Mouse (Mus musculus) lung, postnatal 36 days (tissue): ENCODE data around the gene Ak8.

Experiments
- DNase-seq: peaks from one replicate; pipeline ENCODE4 v3.0.0; 2022; ENCODE audit warnings: mixed read lengths

The Ak8 gene

DNA sequence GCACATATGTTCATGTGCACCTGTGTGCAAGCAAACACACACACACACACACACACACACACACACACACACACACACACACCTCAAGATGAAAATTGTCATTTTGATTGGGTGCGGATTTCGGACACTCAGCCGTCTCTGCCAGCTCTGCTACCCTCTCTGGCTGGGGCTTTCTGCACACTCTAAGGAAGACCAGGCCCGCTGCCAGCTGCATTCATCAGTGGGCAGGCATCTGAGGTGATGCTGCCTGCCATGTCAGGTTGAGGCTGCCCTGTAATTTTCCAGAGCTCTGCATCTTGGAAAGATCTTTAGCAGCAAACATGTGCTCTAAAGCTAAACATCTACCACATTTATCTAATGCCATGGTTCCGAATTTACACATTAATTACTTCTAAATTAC is 37.1 kb downstream of the Ak8 start:
- DNase-seq: no peak

DNA sequence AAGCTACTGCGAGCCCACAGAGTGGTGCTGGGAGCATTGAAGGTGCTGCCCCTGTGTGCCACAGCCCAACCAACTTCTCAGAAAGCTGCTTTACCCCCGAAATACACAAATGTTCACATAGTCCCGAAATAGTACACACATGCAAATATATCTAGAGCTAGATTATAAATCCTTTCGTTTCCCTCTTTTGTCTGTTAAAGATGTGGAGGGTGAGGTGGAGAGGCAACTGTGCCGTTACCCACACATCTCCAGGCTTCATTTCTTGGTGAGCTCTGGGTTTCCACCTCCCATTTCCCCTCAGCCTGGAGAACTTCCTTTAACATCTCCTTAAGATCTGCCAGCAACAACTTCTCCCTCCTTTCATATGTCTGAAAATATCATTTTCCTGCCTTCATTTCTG is 40.2 kb downstream of the Ak8 start:
- DNase-seq: no peak

DNA sequence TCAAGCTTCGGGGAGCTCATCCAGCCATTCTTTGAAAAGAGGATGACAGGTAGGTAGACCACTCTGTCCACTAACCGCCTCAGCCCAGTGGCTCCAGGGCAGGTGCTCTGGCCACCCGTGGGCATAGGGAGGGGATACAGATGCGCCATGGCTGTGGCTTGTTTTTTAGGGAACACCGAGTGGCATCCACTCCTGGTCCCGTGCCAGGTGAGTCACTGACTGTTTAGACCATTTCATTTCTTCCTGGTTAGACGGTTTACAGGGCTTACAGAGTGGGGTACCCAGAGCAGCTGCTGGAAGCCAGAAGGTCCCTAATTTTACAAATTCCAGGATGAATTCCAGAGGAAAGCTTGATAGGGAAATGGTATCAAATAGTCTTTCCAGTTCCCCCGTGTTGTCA is 42.7 kb downstream of the Ak8 start:
- DNase-seq: no peak

DNA sequence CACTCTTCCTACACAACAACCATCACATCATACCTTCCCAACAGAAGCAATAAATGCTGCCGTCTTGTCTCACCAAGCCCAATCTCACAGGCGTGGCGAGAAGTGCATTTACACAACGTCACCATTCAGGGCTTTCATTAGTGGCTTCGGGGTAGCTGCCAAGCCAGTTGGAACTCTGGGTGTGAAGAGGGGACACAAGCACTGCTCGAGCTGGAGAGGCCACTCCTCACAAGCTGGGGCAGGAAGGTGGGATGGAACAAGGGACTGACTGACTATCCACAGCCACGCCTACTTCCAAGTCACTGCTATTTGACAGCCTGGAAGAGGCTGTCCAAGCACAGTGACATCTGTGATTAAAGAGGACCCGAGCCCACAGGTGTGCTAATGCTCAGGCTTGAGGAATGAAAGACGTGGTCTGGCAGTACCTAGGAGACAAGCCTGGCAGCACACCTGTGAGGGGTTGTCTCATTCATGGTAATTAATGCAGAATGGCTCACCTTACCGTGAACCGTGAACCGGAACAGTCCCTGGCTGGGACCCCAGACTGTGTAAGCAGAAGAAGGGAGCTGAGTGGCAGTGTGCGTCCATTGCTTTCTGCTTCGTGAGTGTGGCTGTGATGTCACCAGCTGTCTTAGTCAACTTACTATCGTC is 46.8 kb downstream of the Ak8 start:
- DNase-seq: peak; percentile 80

DNA sequence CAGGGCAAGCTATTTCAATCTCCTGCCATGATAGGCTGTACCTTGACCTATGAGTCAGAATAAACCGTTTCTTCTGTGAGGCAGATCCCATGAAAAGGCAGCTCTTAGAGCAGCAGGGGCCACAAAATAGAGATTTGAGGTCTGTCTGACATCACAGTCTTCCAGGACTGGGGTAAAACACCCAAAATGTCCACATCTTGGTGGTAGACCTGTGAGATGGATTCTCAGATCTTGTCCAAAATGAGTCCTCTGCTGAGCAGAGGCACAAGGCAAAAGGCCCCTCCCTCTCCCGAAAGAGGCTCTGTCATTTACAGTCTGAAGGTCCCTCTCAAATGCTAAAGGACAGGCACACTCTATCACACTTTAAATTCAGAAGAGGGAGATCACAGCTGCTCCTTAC is 47.7 kb downstream of the Ak8 start:
- DNase-seq: no peak

DNA sequence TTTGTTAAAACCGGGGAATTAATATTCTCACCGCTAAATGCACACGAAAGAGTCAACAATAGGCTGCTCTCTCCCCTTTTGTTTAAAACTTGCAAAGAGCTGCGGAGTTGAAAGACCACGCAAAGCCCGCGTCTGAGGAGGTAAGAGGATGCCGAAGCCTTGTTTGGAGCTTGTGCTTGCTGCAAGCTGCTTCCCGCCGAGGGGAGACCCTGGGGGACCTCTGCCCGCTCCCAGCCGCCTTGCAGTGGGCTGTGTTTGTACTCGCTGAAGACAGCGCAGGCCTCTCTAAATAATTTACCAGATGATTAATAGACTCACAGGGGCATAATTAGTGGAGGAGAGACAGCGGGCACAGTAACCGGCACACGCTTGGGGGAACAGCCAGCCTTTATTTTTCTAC is 51.2 kb downstream of the Ak8 start:
- DNase-seq: no peak

DNA sequence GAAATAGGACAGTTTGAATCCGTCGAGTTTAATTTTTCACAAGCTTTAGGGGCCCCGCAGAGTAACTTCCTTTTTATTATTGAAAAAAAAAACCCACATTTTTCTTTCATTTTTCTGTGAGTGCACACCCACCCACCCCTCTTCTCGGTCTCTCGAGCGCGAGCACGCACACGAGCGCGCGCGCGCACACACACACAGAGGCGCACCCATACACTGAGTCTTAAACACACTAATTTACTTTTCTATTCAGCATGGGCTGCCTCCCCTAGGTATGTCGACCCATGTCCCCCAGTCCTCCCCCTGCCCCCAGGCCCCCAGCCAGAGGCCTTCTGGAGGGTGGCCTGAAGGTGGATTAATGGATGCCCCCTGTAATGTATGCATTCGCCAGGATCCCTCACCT is 51.7 kb downstream of the Ak8 start:
- DNase-seq: no peak

DNA sequence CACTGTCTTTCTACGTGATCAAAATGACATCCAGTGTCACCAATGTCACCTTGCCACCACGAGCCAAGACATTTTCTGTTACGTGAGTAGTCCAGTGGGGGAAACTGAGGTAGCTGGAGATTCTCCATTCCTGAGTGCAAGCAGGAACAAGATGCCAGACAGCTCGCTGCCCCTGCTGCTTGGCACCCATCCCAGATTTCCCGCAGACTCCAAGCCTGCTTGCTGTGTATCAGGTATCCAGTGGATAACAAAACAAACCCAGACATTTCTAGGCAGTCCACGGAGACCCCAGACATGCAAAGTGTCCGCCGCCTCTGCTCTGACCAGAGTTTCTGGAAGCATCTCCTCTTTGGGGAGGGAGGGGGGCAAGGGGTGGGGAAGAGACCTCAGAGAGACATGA is 52.4 kb downstream of the Ak8 start:
- DNase-seq: no peak

DNA sequence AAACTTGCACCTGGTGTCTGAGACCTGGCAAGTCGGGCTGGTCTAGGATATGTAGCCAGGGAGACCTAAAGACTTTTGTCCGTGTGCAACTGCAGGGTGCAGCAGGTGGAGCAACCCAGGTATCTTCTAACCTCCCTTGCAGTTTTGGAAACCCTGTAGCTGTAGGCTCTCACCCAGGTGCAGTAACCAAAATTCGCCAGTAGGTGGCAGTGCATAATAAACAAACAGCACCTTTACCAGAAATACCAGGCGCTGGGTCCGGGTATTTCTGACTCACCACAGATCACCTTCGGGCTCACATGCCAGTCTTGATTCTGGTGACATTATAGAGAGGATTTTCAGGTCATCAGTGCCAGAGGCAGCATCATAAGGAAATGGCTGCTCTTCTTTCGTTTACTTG is 55.5 kb downstream of the Ak8 start:
- DNase-seq: peak; percentile 88

DNA sequence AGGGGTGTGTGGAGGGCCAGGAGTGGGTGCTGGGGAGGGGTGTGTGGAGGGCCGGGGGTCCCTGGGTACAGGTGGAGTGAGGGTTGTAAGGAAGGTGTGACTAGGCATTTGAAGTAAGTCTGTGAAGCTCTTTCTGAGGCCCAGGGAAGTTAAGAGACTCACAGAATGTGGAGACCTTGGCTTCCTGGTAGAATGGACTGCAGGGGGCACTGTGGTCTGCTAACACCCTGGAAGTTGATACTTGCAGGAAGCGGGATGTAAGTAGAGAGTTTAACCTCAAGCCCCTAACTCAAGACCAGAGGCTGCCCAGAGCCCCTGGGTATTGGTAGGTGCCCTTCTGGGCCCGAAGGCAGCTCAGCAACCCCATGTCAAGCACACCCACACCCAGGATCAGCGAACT is 56.2 kb downstream of the Ak8 start:
- DNase-seq: peak; percentile 62

DNA sequence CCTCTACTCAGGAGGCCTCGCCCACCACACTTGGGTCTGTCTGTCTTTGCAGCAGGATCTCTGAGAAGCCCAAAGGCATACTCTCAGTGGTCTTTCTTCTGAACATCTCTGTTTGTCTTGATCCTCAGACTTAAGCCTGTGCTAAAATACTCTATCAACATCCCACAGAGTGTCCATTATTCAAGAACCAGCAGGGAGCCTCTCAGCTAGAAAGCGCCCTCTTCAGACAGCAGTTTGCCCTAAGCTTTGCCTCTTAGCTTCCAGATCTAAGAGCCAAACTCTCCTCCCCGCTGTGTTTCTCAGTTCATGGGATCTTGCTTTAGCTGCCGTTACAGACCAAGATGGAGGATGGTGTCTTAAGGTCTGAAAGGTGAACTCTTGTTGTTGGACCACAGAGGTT is 59.5 kb downstream of the Ak8 start:
- DNase-seq: no peak

DNA sequence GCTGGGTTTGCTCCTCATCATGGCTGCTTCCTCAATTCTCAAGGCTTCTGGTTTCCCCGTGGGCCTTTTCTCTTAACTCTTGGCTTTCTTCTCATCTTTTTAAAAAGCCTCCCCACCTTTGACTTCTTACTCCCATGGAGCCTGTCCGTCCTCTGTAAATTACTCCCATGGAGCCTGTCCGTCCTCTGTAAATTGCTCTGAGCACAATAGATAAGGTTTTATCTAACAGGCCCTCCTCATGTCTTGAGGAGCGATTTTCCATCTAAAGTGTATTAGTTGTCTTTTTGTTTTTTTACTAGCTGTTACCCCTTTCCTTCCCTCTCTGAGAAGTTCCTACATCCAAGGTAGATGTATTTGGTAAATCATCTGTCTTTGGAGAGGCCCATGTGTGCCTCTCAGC is 66.6 kb downstream of the Ak8 start:
- no peak for DNase-seq

DNA sequence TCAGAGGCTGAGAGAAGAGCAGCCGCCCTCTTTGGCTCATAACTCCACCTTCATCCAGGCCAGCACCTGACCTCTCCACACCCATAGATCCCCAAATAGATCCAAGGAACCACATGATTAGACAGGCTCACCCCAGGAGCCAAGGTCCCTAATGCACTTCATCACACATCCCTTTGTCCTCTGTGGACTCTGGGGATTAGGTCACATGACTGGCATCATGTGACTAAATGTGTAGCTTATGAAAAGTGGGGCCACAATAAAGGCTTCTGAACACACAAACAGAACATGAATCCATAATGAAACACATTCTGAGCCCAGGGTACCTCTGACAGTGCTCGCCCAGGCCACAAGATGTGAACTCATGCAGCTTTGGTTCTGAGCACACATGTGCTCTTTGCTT is 67.1 kb downstream of the Ak8 start:
- DNase-seq: no peak

DNA sequence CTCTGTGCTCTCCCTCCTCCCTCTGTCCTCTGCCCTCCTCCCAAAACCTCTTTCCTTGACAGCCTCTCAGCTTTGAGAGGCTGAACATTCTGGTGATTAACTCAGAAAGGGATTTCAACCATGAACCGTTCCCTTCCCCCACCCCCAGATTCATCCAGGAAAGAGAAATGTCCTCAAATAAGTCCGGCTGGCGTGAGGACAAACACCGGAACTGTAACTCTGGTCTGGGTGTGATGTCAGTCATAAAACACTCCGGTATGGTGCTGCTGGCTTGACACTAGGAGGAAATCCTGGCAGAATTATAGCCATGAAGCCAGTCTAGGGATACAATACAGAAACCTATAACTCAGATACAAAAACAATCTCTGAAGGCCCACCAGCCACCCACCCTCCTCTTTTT is 70.7 kb downstream of the Ak8 start:
- peak; percentile 22 for DNase-seq

DNA sequence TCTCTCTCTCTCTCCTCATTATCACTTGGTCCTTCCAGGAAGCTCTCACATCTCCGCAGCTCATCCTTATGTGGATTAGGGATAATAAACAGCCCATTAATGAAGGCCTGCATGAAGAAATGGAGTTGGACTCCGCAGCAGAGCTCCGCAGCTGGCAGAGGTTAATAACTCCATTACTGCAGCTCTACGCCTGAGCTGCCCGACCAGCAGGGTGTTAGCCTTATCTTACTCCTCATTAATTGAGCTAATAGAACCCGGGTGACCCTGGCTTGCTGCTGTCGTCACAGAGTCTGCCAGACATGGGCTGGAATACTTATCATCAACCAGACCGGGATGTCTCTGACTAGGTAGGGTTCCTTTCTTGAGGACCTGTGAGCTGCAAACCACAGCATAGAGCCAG is 74.1 kb downstream of the Ak8 start:
- DNase-seq: no peak

DNA sequence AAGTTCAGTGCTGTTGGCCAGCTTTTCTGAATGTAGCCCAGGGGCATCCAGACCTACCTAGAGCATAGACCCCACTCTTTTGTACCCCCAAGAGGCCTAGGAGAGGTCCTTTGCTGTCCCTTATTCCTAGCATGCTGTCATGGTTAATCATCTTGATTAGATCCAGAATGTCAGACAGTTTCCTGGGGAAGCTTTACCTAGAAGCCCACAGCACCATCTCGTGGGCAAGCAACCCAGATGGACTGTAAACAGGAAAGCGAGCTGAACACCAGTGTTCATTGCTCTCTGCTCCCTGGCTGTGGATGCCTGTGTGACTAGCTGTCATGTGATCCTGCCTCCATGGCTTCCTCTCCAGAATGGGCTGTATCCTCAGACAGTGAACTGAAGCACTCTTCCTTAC is 76.8 kb downstream of the Ak8 start:
- DNase-seq: no peak

DNA sequence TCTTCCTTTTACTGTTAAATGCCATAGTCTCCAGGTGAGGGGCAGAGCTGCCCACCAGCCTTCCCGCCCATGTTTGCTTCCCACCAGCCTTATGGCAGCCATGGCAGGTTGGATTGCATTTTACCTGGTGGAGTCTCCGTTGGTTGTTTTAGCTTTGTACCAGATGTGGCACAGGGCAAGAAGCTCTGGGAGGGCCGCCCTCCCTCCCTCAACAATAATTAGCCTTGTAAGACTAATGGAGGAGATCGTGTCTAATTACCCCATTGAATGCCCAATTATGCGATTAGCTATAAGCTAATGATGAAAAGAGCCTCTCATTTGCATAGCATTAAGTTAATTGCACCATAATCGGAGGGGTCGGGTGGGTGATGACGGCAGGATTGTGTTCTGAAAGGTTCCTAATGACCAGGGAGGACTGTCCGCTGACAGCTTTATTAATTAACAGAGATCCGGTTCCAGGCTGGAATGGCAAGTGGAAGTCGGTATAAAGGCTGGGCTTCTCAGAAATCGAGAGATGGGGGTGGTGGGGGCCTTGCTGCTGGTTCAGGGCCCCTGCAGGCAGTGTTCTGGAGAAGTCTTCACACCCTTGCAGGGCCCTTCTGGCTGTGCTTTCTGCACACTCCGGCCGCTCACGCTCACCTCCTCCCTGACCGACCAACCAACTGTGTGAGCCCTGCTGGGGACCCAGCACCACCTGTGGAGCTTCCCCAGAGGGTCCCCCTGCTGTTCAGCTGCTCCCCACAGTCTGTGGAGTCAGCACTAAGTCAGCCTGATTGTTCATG is 80.2 kb downstream of the Ak8 start:
- DNase-seq: no peak

DNA sequence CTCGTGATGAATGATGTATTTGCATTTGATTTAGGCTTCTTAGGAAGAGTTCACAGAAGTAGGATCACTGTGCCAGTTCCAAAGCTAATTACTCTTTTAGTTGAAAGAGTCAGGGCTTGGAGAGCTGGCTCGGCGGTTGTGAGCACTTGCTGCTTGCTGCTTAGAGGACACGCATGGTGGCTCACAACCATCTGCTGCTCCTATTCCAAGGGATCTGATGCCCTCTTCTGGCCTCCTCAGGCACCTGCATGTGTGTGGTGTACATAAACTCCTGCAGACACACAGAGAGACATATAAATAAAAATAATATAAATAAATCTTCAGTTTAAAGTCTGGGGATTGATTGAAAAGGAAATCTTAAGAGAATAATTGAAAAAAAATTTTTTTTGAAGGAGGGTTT is 81.3 kb downstream of the Ak8 start:
- DNase-seq: no peak

DNA sequence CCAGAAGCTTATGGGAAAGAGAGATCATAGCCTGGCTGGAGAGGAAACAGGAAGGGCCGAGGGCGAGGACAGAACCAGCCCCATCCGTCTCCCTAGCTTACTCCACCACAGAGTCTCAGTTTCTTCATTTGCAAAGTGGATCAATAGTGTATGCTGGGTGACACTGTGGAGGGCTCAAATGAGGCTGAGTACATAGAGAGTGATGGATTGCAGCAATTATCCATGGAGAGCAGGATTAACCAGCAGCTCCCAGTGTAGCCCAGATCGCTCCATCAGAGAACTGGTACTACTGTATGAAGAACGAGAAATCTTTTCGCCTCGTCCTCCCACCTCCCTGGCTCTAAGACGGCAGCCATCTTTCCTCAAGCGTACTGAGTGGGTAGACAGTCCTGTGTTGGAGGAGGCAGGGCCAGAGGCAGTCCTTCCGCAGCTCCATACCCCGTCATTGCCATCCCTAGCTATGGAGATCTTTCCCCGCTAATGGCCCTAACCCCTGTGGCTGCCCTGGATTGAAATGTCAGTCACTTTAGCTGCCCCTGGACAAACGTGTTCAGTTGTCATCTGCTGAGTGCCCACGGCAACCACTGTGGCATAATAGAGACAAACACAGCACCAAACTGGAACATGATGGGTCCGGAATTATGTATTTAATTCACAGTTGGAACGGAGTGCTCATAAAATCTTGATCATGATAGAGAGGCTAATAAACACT is 86.5 kb downstream of the Ak8 start:
- DNase-seq: no peak

DNA sequence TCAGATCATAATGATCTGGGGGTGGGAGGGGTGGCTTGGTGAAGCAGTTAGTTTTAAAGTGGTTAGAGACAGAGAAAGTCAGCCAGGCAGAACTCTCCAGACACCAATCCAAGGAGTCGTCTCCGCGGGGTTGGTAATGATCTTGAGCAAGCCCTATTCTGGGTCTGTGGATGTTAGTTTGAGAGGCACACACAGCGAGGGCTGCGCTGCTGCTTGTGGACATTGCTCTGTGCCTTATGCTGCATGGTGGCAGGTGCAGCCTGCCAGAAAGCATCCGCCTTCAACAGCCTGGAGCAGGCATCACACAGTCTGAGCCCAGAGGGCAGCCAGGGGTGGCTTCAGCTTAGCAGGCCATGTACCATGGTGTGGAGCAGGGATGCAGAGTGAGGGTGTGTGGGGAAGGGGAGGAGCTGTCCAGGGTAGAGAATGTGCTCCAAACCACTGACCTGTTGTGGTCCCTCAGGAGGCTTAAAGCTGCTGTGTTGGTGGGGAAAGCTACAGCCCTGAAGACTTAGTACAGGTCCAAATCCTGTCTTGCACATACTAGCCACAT is 87.2 kb downstream of the Ak8 start:
- no peak for DNase-seq

DNA sequence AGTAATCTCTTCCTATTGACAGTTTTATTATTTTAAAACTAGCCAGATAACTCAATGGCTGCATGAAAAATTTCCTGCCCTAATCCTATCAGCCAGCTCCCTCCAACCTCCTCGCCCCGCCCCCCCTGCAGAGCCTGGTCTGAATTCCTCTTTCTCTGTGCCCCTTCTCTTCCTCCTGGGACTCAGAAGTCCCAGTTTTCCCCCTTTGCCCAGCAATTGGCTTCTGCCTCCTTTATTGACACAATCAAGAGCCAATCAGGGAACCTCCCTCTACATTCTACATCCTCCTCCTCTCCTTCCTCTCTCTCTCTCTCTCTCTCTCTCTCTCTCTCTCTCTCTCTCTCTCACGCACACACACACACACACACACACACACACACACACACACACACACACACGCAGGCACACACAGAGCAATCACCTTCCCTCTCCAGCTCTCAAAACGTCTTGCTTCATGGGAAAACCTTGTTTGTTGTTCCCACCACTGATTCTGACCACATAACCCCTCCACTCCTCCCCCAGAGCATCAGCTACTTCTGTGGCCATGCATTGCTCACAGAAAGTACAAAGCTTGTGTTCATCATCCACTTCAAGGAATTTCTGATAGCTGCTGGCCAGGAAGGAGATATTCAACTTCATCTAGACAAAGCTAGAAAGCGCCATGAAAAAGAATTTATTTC is 93.1 kb downstream of the Ak8 start:
- DNase-seq: peak; percentile 62

DNA sequence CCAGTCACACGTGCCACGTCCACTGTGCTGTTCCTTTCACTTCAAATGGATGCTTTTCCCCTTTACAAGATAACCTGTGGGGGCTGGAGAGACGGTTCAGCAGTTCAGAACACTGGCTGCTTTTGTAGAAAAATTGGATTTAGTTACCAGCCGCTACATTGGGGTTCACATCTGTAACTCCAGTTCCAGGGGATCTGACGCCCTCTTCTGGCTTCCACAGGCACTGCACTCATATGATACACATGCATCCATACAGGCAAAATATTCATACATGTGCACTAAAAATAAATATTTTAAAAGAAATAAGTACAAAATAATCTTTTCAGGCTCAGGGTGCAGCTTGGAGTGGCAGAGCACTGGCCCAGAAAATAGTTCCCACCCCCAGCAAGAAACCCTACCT is 94.7 kb downstream of the Ak8 start:
- no peak for DNase-seq

DNA sequence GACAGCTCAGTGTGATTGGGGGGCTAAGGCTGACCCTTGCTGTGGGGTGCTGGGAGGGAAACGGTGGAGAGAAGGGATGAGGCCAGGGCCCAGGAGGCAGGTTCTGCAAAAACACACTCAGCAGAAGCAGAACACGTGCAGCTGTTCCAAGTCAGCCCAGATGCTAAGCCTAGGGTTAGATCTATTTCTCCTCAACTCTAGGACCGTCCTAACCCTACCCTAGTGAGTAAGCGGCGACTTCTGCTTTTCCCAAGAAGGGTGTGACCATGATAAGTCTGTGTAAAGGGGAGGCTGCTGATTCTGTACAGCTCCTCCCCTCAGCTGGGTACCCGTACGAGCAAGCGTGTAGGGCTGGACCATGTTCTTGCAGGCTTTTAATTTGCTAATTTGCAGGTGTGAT is 96.3 kb downstream of the Ak8 start:
- peak; percentile 59 for DNase-seq
